Mouse (Mus musculus): ENCODE results near the gene Cd47.

Gene Cd47

DNA sequence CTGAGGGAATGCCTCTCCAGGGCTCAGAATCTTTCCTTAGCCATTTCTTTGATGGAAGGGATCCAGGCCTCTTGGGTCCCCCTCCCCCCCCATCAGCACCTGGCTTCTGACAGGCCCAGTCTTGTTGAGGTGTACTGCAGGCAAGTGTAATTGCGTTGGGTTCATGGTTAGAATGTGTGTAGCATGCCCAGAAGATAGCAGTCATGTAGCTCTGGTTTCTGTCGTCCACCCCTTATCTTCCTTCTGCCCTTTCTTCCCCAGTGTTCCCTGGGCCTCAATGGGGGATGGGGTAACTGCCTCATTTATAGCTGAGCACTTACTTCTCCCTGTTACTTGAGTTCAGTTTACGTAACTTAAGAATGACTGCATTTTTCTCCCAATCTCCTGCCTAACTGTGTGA lies 104.7 kb downstream of the Cd47 start:
- DNase-seq (ENCODE audit: inconsistent age in 2 of 2, low spot score in 1 of 2), result no peak

DNA sequence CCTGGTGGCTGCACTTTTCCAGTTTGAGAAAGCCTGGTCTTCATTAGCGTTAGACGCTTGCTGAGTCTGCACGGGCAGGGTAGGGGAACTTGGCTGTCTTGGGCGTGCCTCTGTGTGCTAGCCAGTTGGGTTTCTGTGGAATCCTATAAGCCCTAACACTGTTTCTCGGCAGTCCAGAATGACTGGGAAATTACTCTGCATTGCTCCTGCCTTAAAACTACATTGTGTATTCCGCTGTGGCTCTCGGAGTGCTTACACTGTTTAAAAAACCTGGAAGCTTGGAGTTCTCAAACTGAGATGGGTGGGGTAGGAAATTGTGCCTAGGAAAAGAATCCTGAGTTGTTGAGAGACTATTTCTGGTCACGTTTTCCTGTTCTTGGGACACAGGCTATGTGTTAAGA lies 105.3 kb downstream of the Cd47 start:
- no peak for DNase-seq (ENCODE audit: inconsistent age in 2 of 2, low spot score in 1 of 2)

DNA sequence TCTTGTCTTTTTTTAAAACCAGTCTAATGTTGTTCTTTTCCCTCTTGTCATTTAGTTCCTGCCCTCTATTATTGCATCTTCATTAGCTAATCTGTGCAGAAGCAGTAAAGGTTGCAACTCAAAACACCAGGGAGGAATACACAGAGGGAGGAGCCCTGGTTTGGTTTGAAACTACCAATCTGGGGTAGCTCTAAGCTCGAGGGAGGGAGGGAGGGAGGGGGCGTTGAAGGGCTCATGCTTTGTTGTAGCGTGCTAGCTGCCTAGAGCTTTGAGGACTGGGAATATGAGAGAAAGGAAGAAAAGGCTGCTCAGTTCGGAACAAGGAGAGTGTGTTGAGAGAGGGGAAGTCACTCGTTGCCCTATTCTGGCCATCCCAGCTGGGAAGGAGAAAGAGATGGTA lies 105.7 kb downstream of the Cd47 start:
- no peak for DNase-seq (ENCODE audit: inconsistent age in 2 of 2, low spot score in 1 of 2)

DNA sequence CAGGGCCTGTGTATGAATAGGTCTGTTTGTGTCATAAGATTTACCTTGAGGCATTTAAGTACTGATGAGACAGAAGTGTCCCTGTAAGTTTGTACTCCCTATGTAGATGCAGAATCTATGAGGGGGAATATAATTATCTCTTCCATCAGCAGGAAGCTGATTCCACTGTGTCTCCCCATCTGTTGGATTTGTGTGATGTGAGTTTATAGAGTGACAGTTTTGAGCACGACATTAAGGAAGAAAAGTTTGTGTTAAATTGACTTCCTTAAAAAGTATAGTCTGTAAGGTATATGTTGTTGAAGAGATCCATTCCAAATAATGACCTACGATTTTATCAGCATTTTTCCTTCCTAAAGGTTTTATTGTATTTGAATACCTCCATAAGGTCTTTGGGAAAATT lies 106.6 kb downstream of the Cd47 start:
- DNase-seq (ENCODE audit: inconsistent age in 2 of 2, low spot score in 1 of 2), result no peak

DNA sequence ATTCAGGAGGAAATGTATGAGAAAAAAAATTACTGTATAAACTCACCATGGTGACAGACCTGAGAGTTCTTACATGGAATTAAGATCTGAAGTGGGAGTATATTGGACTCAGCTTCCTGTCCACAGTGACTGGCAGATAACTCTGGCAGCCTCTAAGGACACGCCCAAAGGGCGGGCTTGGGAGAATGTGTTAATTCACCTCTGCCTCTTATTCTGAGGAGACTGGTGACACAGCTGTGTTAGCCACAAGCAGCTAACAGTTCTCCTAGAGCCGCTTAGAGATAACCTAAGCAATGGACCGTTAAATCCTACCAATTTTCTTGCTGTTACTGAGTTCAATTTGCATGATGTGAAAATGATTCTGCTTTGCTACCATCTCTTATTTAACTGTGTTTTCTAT lies 107.0 kb downstream of the Cd47 start:
- no peak for DNase-seq (ENCODE audit: inconsistent age in 2 of 2, low spot score in 1 of 2)

DNA sequence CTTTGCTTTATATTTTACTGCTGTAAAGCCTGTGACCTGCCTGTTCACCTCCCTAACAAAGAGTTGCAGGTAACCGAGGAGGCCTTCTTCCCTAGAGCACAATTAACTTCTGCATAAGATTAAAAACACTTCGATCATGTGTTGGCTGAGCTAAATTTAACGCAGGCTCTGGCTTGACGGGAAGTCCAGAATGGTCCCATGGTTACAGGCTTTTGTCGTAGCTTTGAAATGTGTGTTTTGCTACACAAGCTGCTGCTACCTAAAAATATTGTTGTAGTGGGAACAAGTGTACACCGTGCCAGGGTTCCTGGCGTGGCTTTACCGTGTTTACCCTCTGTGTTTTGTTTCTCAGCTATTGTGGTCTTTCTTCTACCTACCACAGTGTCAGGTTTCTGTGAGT lies 109.2 kb downstream of the Cd47 start:
- no peak for DNase-seq (ENCODE audit: inconsistent age in 2 of 2, low spot score in 1 of 2)

DNA sequence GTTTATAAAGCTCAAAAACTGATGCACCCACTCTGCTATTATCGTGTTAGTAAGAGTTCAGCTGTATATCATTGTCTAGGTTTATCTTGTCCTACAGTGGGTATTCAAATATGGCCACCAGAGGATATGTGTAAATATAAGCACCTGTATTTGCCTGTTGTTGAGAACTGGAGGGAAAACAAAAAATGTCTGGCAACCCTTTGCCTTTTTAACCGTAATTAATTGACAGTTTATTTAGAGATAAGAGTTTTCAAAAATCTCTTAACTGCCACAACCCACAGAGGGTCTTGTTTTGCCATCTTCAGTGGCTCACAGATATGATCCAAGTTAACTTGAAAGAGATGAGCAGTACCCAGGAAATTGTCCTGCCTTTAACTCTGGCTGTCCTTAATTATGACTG lies 113.8 kb downstream of the Cd47 start:
- DNase-seq (ENCODE audit: inconsistent age in 2 of 2, low spot score in 1 of 2), result no peak

DNA sequence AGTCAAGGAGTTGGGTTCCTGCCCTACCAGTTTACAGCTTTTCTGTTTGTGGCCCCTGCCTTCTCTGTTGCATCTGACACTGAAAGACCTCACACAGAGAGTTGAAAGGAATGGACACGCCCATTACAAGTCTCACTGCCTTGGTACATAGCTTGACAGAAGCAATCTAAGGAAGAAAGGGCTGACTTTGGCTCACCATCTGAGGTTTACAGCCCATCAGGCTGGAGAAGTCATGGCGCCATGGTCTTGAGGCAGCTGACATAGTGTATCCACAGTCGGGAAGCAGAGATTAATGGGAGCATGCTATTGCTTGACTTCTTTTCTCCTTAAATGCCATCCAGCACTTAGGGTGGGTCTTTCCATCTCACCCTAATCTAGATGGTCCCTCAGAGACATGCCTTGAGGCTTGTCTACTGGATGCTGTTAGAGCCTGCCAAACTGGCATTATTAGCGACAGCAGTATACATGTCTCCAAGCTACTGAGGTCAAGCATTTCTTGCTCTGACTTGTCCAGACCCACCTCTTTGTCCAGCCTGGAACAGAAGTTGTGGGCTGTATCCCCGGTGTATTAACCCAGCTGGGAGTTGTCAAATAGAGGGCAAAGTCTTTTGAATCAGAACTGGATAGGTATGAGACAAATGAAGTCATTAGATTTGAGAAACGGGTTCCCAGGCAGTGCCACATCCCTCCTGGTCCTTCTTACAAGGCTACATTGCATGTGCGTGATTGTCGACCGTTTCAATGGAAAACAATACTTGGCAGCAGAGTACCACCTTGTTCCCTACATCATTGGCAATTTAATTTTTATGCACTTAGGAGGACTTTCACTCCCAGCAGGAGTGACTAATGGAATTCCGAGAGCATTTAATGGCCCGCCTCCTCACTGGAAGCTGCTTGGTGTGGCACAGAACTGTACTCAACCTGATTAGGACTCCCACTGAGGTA lies 115.5 kb downstream of the Cd47 start:
- no peak for DNase-seq (ENCODE audit: inconsistent age in 2 of 2, low spot score in 1 of 2)

DNA sequence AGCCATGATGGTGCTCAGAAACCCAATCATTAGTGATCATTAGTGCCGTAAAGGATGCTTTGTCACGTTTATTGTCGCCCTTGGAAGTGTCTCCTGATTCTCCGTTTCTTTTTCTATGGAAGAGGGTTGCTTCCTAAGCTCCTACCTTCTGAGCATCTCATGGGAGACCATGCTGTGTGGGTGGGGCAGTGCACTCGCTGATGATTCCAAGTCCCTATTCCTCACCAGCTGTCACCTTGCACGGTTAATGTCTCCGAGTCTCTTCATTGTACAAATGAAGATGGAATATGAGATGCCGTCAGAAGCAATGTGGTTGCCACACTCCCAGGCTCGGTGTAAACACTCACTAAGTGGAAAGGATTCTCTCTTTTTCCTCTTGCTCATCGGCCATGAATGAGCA lies 119.9 kb downstream of the Cd47 start:
- DNase-seq (ENCODE audit: inconsistent age in 2 of 2, low spot score in 1 of 2), result no peak

DNA sequence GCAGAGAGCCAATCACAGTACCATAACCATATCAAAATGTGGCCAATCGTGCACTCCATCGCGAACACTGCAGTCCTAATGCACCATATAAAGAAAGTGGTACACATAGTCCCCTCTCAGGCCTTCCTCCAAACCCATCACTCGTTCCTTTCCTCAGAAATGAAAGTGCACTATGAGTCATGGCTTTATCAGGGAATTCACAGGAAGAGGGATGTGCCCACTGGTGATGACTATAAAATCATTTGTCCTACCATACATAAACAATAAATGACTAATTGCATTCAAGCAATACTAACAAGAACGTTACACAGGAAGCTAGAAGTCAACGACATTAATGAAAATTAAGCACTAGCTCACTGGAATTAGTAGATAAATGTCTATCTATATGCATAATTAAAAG lies 121.3 kb downstream of the Cd47 start:
- DNase-seq (ENCODE audit: inconsistent age in 2 of 2, low spot score in 1 of 2), result no peak

DNA sequence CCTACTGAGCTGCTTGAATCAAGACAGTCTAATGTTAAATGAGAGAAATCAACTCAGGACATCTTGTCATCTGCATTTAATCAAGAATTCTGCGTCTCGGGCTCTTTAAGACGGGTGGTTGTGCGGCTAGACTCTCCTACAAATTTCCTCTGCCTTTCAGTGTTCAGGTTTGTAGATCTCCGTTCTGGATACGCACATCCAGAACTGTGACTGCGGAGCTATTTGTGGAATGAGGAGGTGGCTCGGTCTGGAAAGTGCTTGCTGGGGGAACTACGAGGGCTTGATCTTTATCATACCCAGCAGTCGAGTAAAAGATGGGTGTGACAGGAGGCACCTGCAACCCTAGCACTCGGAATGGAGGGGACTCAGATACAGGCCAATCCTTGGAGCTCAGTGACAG lies 121.8 kb downstream of the Cd47 start:
- DNase-seq (ENCODE audit: inconsistent age in 2 of 2, low spot score in 1 of 2), result no peak

DNA sequence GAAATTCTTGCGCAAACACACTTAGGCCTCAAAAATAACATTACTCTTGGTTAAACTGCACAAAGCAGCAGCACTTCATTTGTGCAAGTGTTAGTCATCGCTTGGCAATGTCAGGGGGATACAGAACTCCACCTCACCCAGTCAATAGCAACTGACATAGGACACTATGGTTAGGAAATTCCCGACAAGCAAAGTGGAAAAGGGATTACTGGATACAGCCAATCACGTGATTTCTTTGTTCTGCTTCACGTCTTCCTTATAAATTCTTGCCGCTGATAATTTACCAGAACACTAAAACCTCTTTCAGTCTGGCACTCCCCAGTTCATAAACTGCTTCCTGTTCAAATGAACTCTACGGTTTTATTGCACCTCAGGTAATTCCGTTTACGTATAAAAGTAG lies 123.4 kb downstream of the Cd47 start:
- DNase-seq (ENCODE audit: inconsistent age in 2 of 2, low spot score in 1 of 2), result no peak

DNA sequence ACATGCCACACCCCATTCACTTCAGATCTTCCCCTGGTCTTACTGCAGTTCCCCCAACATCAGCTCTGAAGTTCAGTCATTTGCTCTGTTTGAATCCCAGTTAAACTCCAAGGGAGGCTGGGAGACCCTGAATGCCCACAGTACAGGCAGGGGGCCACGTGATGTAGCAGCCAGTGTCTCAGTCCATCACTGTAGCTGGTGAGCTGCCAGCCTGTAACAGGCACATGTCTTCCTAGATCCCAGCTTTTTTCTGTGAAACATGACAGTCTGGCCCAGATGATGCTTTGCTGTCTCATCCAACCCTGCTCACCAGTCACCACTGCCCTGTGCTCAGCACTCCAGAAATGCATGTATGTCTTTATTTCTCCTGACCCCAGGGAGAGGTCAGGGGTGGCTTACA lies 124.6 kb downstream of the Cd47 start:
- no peak for DNase-seq (ENCODE audit: inconsistent age in 2 of 2, low spot score in 1 of 2)

DNA sequence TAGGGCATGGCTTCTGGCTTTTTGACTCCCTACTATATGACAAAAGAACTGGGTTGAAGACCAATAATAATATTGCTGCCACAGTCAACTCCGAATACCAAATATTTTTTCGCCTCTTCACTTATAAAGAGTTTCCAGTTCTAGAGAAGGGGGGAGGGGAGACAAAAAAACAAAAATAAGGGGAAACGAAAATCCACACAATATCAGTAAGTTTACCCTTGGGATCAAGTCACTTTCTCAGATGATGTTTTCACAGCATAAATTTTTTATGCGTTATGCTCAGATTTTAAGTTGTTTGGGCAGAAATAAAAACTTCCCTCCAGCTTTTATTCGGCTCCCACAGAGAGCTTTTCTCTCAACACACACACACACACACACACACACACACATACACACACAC lies 132.9 kb downstream of the Cd47 start:
- DNase-seq (ENCODE audit: inconsistent age in 2 of 2, low spot score in 1 of 2), result no peak

DNA sequence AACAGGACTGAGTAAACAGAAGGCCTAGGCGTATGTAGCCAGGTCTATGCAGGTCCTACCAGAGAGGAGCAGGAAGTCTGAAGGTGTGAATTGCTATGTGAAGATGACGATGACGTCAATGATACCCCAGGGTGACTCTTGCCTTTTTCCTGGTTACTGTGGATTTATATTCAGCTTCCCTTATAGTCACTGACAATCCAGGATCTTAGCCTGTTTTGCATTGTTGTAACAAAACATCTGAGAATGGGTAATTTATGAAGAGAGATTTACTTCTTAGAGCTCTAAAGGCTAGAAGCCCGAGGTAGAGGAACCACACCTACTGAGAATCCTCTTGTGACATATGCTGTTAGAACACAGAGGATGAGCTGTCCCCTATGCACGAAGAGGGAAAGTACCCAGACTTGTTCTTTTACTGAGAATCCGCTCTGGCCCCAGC lies 135.7 kb downstream of the Cd47 start:
- no peak for DNase-seq (ENCODE audit: inconsistent age in 2 of 2, low spot score in 1 of 2)

DNA sequence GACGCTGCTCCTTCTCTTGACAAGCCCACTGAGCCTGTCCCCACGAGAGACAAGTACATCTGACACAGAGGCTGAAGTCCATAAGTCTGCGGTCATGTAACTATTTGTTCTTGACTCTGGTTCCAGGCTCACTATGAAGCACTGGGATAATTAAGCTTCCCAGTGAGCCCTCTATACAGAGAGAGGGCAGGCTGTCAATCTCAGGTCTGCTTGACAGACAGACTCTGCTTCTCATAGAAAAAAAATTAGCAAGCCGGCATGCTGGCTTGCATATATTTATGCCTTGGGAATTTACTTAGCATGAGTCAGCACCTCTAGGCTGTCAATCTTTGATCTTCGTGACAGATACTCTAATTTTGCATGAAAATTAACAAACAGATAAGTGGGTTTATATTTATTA lies 136.5 kb downstream of the Cd47 start:
- peak in 1 of 2 experiments; percentile 38 for DNase-seq (ENCODE audit: inconsistent age in 2 of 2, low spot score in 1 of 2)

DNA sequence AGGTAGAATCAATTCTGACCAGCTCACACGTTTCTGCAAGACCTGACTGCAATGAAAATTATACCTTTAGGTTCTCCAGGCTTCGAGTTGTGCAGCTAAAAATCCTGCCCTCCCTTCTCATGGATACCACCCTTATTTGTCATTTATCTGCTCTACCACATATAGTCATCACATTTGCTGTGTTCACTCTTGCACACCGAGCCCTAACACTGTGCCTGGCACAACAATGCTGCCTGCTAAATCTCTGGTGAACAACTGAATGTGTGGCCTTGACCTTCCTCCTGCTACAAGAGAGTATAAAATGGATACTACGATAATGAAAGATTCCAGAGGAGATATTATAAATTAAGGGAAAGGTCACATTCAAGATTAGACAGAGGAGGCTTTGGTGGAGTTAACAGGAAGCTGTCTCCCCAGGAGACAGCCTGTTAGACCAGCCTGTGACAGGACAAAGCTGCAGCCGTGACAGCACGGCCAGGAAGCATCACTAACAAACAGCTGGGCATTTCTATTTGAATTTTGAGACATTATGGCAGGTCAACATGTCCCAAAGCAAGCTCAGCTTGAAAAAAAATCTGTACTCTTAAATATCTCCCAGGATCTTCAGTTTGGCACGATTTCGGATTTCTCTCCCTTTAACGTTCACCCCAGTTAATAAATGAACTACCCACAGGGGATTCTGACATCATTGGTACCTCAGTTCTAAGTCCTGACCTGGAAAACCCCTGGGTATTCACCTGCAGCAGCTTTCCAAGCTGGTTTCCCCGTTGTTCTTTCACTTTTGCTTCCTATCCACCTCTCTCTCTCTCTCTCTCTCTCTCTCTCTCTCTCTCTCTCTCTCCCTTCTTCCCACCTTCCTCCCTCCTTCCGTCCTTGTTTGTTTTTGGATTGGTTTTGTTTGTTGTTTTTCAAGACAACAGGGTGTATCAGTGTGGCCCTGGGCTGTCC lies 137.2 kb downstream of the Cd47 start:
- DNase-seq (ENCODE audit: inconsistent age in 2 of 2, low spot score in 1 of 2), result peak; percentile 21 to 77

DNA sequence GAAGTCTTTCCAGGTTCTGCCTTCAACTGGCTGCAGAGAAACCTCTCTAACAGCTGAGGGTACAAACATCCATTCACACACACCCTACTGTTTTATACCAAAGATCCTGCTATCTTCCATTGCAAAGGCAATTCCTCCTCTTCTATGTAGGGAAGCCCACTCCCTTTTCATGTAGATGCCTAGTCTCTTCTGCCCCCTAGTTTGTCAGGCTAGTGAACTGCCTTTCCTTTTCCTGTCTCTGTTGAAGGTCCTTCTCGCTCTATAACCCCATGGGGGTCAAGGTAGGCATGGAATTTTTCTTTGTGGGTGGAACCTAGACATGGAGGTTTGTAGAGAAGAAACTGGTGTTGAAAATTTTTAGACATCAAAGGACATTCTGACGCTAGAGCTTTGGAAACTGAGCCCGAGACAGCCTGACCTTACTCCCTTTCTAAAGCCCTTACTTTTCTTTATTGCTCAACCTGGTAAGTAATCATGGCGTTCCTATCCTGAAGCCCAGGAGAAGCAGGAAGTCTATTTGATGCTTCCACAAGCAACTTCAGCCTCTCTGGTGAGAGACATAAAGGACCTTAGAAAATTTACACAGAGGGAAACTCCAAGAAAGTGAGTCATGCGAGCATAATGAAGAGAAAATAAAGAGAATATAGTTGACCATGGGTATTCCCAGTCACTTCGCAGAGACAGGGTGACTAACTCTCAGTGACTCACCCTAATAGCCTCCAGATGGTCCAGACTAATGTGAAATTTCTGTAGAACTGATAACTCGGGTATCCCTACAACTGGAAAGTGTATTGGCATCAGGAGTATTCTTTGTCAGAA lies 138.4 kb downstream of the Cd47 start:
- DNase-seq (ENCODE audit: inconsistent age in 2 of 2, low spot score in 1 of 2), result peak; percentile 11 to 81

DNA sequence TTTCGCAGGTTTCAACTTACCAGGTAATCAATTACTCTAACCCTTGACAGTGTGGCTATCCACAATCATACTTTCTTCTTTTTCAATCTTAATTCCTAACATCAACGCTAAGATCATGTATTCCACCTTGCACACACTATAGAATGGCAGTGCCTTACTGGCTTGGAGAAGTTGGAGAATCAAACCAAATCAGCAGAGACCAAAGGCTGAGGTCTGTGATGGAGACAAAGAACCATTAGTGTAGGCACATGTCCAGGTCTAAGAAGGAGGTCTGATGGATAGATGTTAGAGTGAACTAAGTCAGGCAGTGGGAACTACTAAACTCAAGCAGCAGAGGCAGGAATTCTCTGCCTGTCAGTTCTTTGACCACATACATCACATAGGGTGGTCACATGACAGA lies 139.0 kb downstream of the Cd47 start:
- no peak for DNase-seq (ENCODE audit: inconsistent age in 2 of 2, low spot score in 1 of 2)

DNA sequence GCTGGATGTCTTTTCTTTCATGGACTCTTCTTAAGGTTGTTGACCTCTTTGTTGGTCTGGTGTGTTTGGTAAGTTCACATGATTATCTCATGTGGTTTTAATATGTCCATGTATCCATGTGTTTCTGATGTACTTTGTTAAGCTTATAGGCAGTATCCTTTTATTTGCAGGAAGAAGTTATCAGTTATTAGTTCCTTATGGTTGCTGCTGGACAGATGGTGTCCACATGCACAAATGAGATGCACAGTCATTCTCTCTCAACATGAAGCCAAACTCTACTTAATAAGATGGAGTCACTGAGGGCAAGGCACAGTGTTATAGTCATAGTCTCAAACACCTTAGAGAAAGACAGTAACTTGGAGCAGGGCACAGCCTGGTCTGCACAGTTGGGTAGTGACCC lies 140.1 kb downstream of the Cd47 start:
- DNase-seq (ENCODE audit: inconsistent age in 2 of 2, low spot score in 1 of 2), result no peak

DNA sequence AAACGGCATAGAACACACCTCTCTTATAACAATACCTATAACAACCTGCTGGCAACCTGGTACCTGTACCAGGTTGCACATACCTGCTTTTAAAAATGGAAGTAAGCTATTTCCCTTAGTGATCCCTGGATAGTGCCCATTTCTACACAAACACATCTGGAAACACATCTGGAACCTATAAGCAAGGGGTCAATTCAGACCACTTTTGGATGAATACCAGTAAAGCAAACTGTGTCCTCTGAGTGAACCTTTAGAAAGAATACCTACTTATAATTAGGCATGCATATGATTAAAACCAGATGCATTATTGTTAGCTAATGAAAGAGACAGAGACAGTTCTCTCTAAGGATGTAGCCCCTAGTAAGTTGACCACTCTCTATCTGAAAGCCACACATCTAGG lies 140.7 kb downstream of the Cd47 start:
- no peak for DNase-seq (ENCODE audit: inconsistent age in 2 of 2, low spot score in 1 of 2)

All from adrenal gland, adult (tissue).